Mouse (Mus musculus) kidney, postnatal 14 days (tissue): ENCODE data around the gene Top2b.

Experiments
- DNase-seq: peaks from one replicate; pipeline ENCODE4 v3.0.0; 2022; ENCODE audit warnings: mixed read lengths

The Top2b gene

GRCm38 (mm10) chr14:16431941-16432499 is 67.0 kb downstream of the Top2b start:
- no peak for DNase-seq

GRCm38 (mm10) chr14:16432550-16432949 is 67.6 kb downstream of the Top2b start:
- no peak for DNase-seq

- DNase-seq, result no peak
Measured at GRCm38 (mm10) chr14:16433206-16433605, 68.2 kb downstream of the Top2b start.

GRCm38 (mm10) chr14:16434396-16435171 is 69.6 kb downstream of the Top2b start:
- DNase-seq, result peak; percentile 69

- no peak for DNase-seq
Measured at GRCm38 (mm10) chr14:16437386-16437785, 72.4 kb downstream of the Top2b start.

- DNase-seq, result no peak
Measured at GRCm38 (mm10) chr14:16439385-16440126, 74.6 kb downstream of the Top2b start.

- no peak for DNase-seq
Measured at GRCm38 (mm10) chr14:16444859-16445258, 79.9 kb downstream of the Top2b start.

GRCm38 (mm10) chr14:16447587-16447986 is 82.6 kb downstream of the Top2b start:
- no peak for DNase-seq

- no peak for DNase-seq
Measured at GRCm38 (mm10) chr14:16448269-16448987, 83.4 kb downstream of the Top2b start.

GRCm38 (mm10) chr14:16478606-16479323 is 113.8 kb downstream of the Top2b start:
- no peak for DNase-seq

GRCm38 (mm10) chr14:16479521-16479920 is 114.5 kb downstream of the Top2b start:
- no peak for DNase-seq

GRCm38 (mm10) chr14:16480621-16481020 is 115.6 kb downstream of the Top2b start:
- peak; percentile 38 for DNase-seq

GRCm38 (mm10) chr14:16483656-16484380 is 118.8 kb downstream of the Top2b start:
- peak; percentile 36 for DNase-seq
